Mouse (Mus musculus) embryonic facial prominence, embryonic 14.5 days (tissue): ENCODE data around the gene Erich2. TPM values are rescaled to one million over a fixed set of nuclear protein-coding genes. Genes with fewer than 3 reads are reported as not detected.

ENCODE experiments used
- ATAC-seq: fragments of 200-750 bp; cut with Nextera tagmentation; 2 replicates; pipeline ENCODE4 v1.8.0; 2017; ENCODE audit warnings: low read depth, moderate number of reproducible peaks, moderate TSS enrichment
- DNase-seq: peaks from one replicate; pipeline ENCODE4 v3.0.0-alpha.2; 2015; ENCODE audit warnings: low spot score
- H3K27ac ChIP-seq: fragments of 300-500 bp; sonication (generic); replicated peaks from 2 replicates; pipeline ENCODE4 v1.5.1; 2014; ENCODE audit warnings: low read depth, mild to moderate bottlenecking, low read length, moderate library complexity
- H3K27me3 ChIP-seq: fragments of 300-500 bp; sonication (generic); replicated peaks from 2 replicates; pipeline ENCODE4 v1.6.1; 2014; ENCODE audit warnings: low read length; ENCODE audit not compliant: control insufficient read depth, insufficient read depth
- H3K36me3 ChIP-seq: fragments of 300-500 bp; sonication (generic); 2 replicates; pipeline ENCODE4 v1.6.1; 2014; ENCODE audit warnings: low read length, mixed read lengths; ENCODE audit not compliant: control insufficient read depth, insufficient read depth
- H3K4me1 ChIP-seq: fragments of 300-500 bp; sonication (generic); 2 replicates; pipeline ENCODE4 v1.6.1; 2014; ENCODE audit warnings: antibody characterized with exemption, low read length; ENCODE audit not compliant: control insufficient read depth, insufficient read depth
- H3K4me2 ChIP-seq: fragments of 300-500 bp; sonication (generic); 2 replicates; pipeline ENCODE4 v1.6.1; 2014; ENCODE audit warnings: low read depth, mild to moderate bottlenecking, low read length, moderate library complexity, mixed read lengths
- H3K4me3 ChIP-seq: fragments of 300-500 bp; sonication (generic); 2 replicates; pipeline ENCODE4 v1.5.1; 2014; ENCODE audit warnings: low read depth, mild to moderate bottlenecking, low read length
- H3K9ac ChIP-seq: fragments of 300-500 bp; sonication (generic); 2 replicates; pipeline ENCODE4 v1.6.1; 2014; ENCODE audit warnings: low read depth, mild to moderate bottlenecking, low read length, moderate library complexity, mixed read lengths
- H3K9me3 ChIP-seq: fragments of 300-500 bp; sonication (generic); 2 replicates; pipeline ENCODE4 v1.6.1; 2016; ENCODE audit warnings: low read length; ENCODE audit not compliant: control insufficient read depth
- WGBS: fragments of 180-500 bp; shearing (Covaris S2); extraction: QIAGEN DNeasy Blood & Tissue Kit; methylation state at CpG from one replicate; pipeline ENCODE4 v1.1.7; 2014; 5-methylcytosine and 5-hydroxymethylcytosine counted together
- polyA plus RNA-seq: library from polyadenylated mRNA; unstranded; fragments of >200 nt; fragmentation: Nextera tagmentation; extraction: Ambion mirVana; gene quantifications from 2 replicates; pipeline ENCODE4 v1.2.1, GENCODE M21; 2014

Erich2 gene
- polyA plus RNA-seq, 1 experiment from 2014 or later, result 6.1 TPM

DNA sequence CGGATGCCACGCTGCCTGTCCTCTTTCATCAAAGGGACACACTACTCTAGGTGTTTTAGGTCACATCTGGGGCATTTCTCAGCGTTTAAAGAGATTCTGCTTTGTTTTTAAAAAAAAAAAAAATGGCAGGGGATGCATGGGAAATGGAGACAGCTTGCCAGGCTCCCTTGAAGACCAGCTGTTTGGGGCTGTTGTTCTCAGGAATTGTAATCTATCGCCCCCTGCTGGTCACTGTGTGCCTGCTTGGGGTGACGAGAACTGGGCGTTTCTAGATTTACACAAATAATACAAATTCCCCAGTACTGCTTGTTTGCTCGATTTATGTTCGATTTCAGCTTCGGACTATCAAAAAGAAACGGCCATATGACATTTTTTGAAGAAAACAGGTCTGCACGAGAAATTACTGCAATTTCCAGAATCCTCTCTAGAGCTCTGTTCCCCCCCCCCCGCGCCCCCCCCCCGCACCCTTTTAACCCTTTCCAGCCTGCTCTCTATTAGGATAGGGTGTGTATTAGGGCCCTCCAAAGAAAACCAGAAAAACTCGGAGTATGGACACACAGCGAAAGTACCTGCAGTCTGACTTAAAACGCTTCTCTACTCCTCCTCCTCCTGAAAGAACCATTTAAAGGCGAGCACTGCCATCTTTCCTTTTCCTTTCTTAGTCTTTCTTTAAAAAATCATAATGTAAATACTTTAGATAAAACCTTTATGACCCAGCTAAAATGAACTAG lies 49.7 kb downstream of the Erich2 start:
- no peak overlapping the region for H3K4me3 ChIP-seq
- DNase-seq, result peak; percentile 95
- no peak overlapping the region for H3K9ac ChIP-seq
- ATAC-seq, result 0 out of 2 replicates have a peak, but pooled peaks have one; percentile 65
- H3K27ac ChIP-seq, result no peak overlapping the region
- H3K27me3 ChIP-seq, result peaks cover 48% of the 10 kb centered on the region
- no peaks in the 10 kb centered on the region for H3K36me3 ChIP-seq
- 7% methylated on average over 17 of the region's 18 CpGs for WGBS
- no peak overlapping the region for H3K4me2 ChIP-seq
- no peaks in the 10 kb centered on the region for H3K9me3 ChIP-seq
- H3K4me1 ChIP-seq, result peaks cover 11% of the 10 kb centered on the region

DNA sequence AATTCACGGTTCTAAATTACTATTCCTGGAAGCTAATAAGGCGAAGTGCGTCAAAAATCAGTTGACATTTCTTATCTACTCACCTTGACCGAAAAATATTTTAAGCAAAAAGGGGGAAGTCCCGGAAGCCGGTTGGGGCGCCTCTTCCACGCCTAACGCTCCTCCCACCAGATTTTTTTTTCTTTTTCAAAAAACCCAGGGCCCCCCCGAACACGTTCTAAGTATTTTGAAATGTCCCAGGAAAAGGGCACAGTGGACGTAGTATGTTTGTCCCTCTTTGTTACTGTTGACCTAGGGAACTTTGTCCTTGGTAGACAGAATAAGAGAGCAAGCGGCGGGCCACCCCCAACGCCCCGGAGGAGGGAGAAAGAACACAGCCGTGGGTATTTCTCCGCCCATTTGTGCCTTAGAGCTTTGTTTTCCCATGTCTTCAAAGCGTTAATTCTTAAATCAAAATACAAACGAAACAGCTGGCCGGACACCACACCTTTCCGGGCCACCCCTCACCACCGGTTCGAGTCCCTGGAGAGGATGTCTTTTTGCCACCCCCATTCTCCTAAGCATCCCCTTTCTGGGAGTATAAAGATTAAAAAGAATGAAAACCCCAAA lies 50.3 kb downstream of the Erich2 start:
- Histone ChIP-seq H3K4me3 (no peak overlapping the region), H3K27me3 (peaks cover 55% of the 10 kb centered on the region), H3K4me2 (no peak overlapping the region), H3K27ac (no peak overlapping the region), H3K9ac (no peak overlapping the region), H3K9me3 (no peaks in the 10 kb centered on the region), H3K4me1 (peaks cover 13% of the 10 kb centered on the region), H3K36me3 (no peaks in the 10 kb centered on the region)
- 11% methylated on average over 24 of the region's 24 CpGs for WGBS
- no peak for ATAC-seq
- DNase-seq, result no peak

DNA sequence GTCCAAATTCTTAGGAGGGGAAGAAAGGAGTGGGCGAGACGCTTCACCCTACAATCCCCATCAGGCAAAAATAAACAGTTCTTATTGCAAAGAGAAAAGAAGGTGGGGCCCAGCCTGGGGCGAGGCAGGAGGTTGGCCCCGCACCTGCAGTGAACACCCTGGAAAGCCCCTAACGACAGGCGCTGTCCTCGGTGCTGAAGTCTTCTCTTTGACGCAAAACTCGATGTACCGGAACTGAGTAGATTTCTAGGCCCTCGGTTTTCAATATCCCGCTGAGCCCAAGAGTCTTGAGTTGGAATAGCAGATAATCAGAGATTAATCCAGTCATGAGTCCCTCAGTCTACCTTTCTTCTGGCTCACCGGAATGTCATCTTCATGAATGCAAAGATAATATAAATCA lies 50.9 kb downstream of the Erich2 start:
- Histone ChIP-seq H3K27me3 (peaks cover 60% of the 10 kb centered on the region), H3K4me3 (no peak overlapping the region), H3K9me3 (no peaks in the 10 kb centered on the region), H3K27ac (no peak overlapping the region), H3K4me2 (no peak overlapping the region), H3K36me3 (no peaks in the 10 kb centered on the region), H3K4me1 (peaks cover 13% of the 10 kb centered on the region), H3K9ac (no peak overlapping the region)
- WGBS, result under 1% methylated on average over 13 of the region's 13 CpGs
- ATAC-seq, result no peak
- DNase-seq, result peak; percentile 86

DNA sequence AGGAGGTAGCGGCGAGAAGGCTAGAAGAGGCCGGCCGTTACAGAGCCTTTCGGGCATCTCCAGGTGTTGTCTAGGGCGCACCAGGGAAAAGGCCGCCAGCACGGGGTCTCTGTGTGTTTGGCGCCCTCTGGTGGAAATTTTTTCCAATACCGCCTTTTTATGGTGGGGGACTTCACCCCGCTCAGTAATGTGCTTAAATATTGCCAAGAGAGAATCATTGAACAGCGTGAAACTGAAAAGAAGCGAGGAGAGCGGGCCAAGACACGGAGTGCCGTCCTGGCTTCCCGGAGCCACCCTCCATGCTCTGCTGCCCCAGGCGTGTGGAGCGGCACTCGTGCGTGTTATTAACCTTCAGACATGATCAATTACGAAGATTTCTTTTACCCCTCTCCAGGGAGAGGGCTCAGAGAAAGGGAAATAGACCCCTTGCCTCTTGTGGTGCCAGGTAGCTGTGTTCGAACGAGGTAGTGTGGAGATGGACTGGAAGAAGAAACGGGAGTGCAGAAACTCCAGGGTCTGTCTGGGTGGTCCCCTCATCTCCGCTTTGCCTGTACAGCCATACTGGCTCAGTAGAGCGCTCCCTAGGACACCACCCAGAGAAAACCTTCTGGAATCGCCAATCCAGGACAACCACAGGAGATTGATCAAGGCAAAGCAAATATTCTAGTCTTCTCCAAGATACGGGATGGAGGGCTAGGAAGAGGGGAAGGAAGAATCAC lies 52.6 kb downstream of the Erich2 start:
- Histone ChIP-seq H3K36me3 (no peaks in the 10 kb centered on the region), H3K4me1 (peaks cover 13% of the 10 kb centered on the region), H3K4me2 (peak overlapping the region; percentile 39), H3K4me3 (peak overlapping the region; percentile 35), H3K27me3 (peaks cover 78% of the 10 kb centered on the region), H3K27ac (no peak overlapping the region), H3K9ac (no peak overlapping the region), H3K9me3 (no peaks in the 10 kb centered on the region)
- ATAC-seq (peak; percentile 41; the same call in 1 of the 2 replicates), DNase-seq (peak; percentile 66)
- under 1% methylated on average over 28 of the region's 29 CpGs for WGBS

DNA sequence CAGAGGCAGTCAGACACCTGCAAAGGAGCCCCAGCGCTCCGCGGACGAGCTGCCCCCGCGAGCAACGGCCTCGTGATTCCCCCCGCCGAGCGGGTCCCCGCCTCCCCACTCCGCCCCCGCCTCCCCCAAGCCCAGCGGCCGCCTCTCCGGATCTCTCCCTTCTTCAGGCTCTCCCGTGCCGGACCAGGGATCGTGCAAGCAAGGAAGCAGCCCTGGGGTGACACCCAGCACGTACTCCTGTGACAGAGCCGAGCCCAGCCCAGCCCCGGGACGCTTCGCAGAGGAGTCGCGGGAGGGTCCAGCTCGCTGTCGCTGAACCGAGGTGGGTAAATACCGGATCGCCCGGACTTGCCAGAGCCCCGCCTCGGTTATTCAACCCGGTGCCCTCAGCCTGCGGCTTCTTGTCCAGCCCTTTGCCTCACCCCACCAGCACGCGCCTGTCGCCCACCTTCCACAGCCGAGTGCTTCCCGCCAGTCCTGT lies 53.4 kb downstream of the Erich2 start:
- Histone ChIP-seq H3K27me3 (peaks cover 86% of the 10 kb centered on the region), H3K4me3 (peak overlapping the region; percentile 35), H3K9ac (no peak overlapping the region), H3K4me2 (peak overlapping the region; percentile 54), H3K9me3 (no peaks in the 10 kb centered on the region), H3K36me3 (no peaks in the 10 kb centered on the region), H3K4me1 (peaks cover 17% of the 10 kb centered on the region), H3K27ac (no peak overlapping the region)
- ATAC-seq (no peak), DNase-seq (no peak)
- WGBS, result 2% methylated on average over 38 of the region's 42 CpGs

GRCm38 (mm10) chr2:70562611-70562980 lies 54.0 kb downstream of the Erich2 start:
- Histone ChIP-seq H3K36me3 (no peaks in the 10 kb centered on the region), H3K27me3 (peaks cover 91% of the 10 kb centered on the region), H3K4me1 (peaks cover 21% of the 10 kb centered on the region), H3K9ac (no peak overlapping the region), H3K4me3 (peak overlapping the region; percentile 35), H3K27ac (no peak overlapping the region), H3K9me3 (no peaks in the 10 kb centered on the region), H3K4me2 (peak overlapping the region; percentile 54)
- 0% methylated on average over 21 of the region's 34 CpGs for WGBS
- ATAC-seq, result no peak
- DNase-seq, result no peak

DNA sequence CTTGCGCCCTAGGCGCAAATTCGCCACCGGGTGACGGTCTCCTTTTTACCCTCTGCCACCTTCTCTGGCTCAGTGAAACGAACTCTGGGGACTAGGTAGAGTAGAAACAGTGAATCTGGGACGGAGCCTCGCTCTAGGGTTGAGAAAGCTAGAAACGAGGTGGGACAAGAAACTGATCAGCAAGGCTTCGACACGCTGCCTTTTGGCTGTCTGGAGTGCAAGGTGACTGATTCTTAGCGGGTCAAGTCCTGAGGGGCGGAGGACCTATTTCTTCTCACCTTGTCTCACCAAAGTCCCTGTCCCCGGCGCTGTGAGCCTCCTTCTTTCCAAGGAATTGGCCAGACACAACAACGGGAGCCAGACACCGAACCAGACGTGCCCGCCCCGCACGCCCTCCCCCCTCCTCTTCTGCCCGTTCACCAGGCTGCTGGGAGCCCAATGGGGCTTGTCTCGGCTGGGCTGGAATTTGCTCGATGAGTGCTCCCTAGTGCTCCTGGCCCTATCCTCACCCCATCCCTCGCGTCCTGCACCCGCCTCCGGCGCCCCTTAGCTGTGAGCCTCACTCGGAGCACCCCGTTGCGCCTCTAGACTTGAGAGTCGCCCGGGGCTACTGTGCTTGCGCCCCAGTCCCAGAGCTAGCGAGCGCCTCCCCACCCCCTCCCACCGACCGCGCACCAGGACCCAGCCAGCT lies 54.5 kb downstream of the Erich2 start:
- under 1% methylated on average over 30 of the region's 40 CpGs for WGBS
- H3K4me3 ChIP-seq, result peak overlapping the region; percentile 35
- peak overlapping the region; percentile 54 for H3K4me2 ChIP-seq
- no peaks in the 10 kb centered on the region for H3K36me3 ChIP-seq
- H3K9me3 ChIP-seq, result no peaks in the 10 kb centered on the region
- H3K27ac ChIP-seq, result no peak overlapping the region
- peaks cover 96% of the 10 kb centered on the region for H3K27me3 ChIP-seq
- no peak for DNase-seq
- peaks cover 21% of the 10 kb centered on the region for H3K4me1 ChIP-seq
- no peak for ATAC-seq
- H3K9ac ChIP-seq, result peak overlapping the region; percentile 30; the same call in 1 of the 2 replicates
